8 mouse cellular contexts compared by ENCODE assay signal in the genomic region with DNA sequence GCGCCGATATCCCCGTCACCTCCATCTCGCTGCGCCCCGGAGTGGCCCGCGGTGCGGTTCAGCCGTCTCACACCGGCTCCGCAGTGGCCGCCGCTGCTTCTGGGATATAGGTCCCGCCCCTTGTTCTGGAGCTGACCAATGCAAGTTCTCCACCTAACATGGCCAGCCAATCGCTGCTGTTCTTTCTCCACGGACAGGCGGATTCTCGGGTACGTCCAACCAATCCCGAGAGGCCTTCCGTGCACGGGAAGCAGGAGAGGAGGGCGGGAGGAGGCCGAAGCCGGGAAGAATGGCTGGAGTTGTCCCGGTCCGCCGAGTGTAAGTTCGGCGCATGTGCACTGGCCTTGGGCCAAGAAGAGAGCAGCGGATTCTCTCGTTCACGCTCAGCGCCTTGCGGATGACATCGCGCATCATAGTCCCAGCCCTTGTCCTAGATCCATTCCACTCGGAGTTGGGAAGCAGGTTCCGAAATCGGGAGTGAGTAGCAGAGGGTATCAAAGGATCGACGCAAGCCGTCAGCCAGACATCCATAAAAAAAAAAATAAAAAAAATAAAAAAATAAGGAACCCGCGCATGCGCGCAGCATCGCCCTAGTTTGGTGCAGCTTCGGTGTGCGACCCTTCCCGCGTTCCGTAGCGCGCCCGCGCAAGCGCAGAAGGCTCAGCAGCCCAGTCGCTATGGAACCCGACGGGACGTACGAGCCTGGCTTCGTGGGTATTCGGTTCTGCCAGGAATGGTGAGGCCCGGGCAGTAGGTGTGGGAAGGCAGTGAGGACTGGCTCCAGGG. TPM values are rescaled to one million over a fixed set of nuclear protein-coding genes. Genes with fewer than 3 reads are reported as not detected.
DNase-seq lines count a peak whose midpoint lies in the region; ATAC-seq and TF ChIP-seq lines count a peak whose summit lies in the region.

A gene (plus strand): TSS at position 280 of the 786 bp plus-strand sequence.
A gene (minus strand): TSS at position 604 of the 786 bp plus-strand sequence.

- no peaks in the 10 kb centered on the region for H3K9me3 ChIP-seq in ES-E14 (ENCODE audit: control insufficient read depth, insufficient read depth, low read depth, low read length)
- no peaks in the 10 kb centered on the region for H3K9me3 ChIP-seq in forebrain, embryonic 15.5 days

- under 1% methylated on average over 67 of the region's 67 CpGs for WGBS in forebrain, embryonic 15.5 days
- under 1% methylated on average over 67 of the region's 67 CpGs for WGBS in lung, adult 2 months

- no peak for TF ChIP-seq CTCF in lung, adult 2 months (IDR thresholded peaks at IDR 0.05; ENCODE audit: insufficient read depth, low read length)

- peak within 1 kb of the TSS; percentile 92 for H3K9ac ChIP-seq in ES-E14 (ENCODE audit: insufficient read depth, low read depth, low read length, poor library complexity, severe bottlenecking)
- H3K9ac ChIP-seq in forebrain, embryonic 15.5 days (replicated peaks): peak within 1 kb of the TSS; percentile 62

- peaks cover 15% of the 10 kb centered on the region; the same call in 1 of the 2 replicates for H3K36me3 ChIP-seq in ES-E14 (ENCODE audit: control insufficient read depth, insufficient read depth, low read length, poor library complexity, severe bottlenecking)
- H3K36me3 ChIP-seq in forebrain, embryonic 15.5 days: peaks cover 8% of the 10 kb centered on the region; the same call in 1 of the 2 replicates

- H3K4me1 ChIP-seq in ES-E14 (ENCODE audit: control insufficient read depth in 2 of 2, insufficient read depth in 2 of 2, low read length in 2 of 2, poor library complexity in 1 of 2): peaks cover 0 to 8% of the 10 kb centered on the region in 2 experiments; a peak in 1 of 4 replicates
- peaks cover 23% of the 10 kb centered on the region for H3K4me1 ChIP-seq in forebrain, embryonic 15.5 days
- H3K4me1 ChIP-seq in lung, adult 2 months (ENCODE audit: control insufficient read depth, insufficient read depth, low read length): peaks cover 10% of the 10 kb centered on the region

- in situ Hi-C loops in ES-E14 (cut with MboI; ENCODE audit: low sequenced_read_pairs in 2 of 2, unreplicated experiment in 2 of 2): no loop called here

- peak within 1 kb of the TSS; percentile 71 for H3K4me2 ChIP-seq in forebrain, embryonic 15.5 days (replicated peaks)

- DNase-seq in ES-E14 (ENCODE audit: low read depth, low spot score): peak; percentile 97
- peak; percentile 100 for DNase-seq in cerebellum, adult 11-12 months
- peak; percentile 99 for DNase-seq in heart, postnatal 25 days (ENCODE audit: low spot score)
- peak; percentile 98 to 99 for DNase-seq in layer of hippocampus, adult 18-20 months (ENCODE audit: low spot score in 2 of 2)
- DNase-seq in lung, adult 2 months: peak; percentile 96
- DNase-seq in thymus, adult 18-20 months: peak; percentile 90 to 95

- TF ChIP-seq POLR2A in lung, adult 2 months (IDR thresholded peaks at IDR 0.05; ENCODE audit: borderline replicate concordance, extremely low read depth, low read depth, low read length): peak; percentile 86; the same call in 1 of the 2 replicates

- H3K27ac ChIP-seq in ES-E14 (ENCODE audit: insufficient read depth, low read depth, low read length, poor library complexity, severe bottlenecking): peak within 1 kb of the TSS; percentile 95
- peak within 1 kb of the TSS; percentile 96 for H3K27ac ChIP-seq in forebrain, embryonic 15.5 days (replicated peaks)

- no peaks in the 10 kb centered on the region for H3K27me3 ChIP-seq in forebrain, embryonic 15.5 days

- H3K4me3 ChIP-seq in ES-E14 (ENCODE audit: insufficient read depth in 1 of 2, low read depth in 1 of 2, low read length in 2 of 2, poor library complexity in 1 of 2, severe bottlenecking in 1 of 2): peak within 1 kb of the TSS; percentile 81 to 89
- peak within 1 kb of the TSS; percentile 76 for H3K4me3 ChIP-seq in forebrain, embryonic 15.5 days
- H3K4me3 ChIP-seq in lung, adult 2 months (replicated peaks; ENCODE audit: extremely low read depth, low read depth, low read length): peak within 1 kb of the TSS; percentile 98

- ATAC-seq in forebrain, embryonic 15.5 days (replicated peaks): peak; percentile 95
- peak; percentile 93 for ATAC-seq in neutrophil, adult 5-6 weeks (ENCODE audit: extremely low read depth, insufficient number of reproducible peaks, low FRiP score, poor library complexity, severe bottlenecking)

- intact Hi-C loops in heart, postnatal 25 days (cut with DNase I): no loop called here

TF ChIP-seq in ES-E14, 5 proteins besides CTCF, POLR2A, EP300 and RAD21:
- peak; percentile 76 for TF ChIP-seq HCFC1 (IDR thresholded peaks at IDR 0.05; ENCODE audit: borderline replicate concordance, insufficient read depth, low read length)
- TF ChIP-seq MAFK (IDR thresholded peaks at IDR 0.05; ENCODE audit: insufficient read depth, low read depth, low read length): 0 out of 2 replicates have a peak, but pooled peaks have one; percentile 16
- peak; percentile 88 for TF ChIP-seq CHD2 (IDR thresholded peaks at IDR 0.05; ENCODE audit: low read depth, low read length)
- TF ChIP-seq ZNF384 (IDR thresholded peaks at IDR 0.05; ENCODE audit: low read depth, low read length): peak; percentile 98
- no peak for TF ChIP-seq ZC3H11A (IDR thresholded peaks at IDR 0.05; ENCODE audit: borderline replicate concordance, low read depth, low read length)

RNA-seq across cellular contexts. Expression of the first gene that starts in this region (rescaled TPM):
- 209 and 309 TPM in 2 replicates for total RNA-seq in ES-E14 (2012; rRNA removed)
- 173 and 193 TPM in 2 replicates for polyA plus RNA-seq in forebrain, embryonic 15.5 days (2015; fragmentation: Nextera tagmentation; extraction: Ambion mirVana)
- 10 to 100 TPM; 54.6 to 56.6 TPM for total RNA-seq in heart, postnatal 25 days (2021)
- 10 to 100 TPM; 55.1 to 59.8 TPM for total RNA-seq in layer of hippocampus, adult 18-20 months (2021)
- 95.6 and 110 TPM in 2 replicates for polyA plus RNA-seq in lung, adult 2 months (2012; rRNA removed)
- 26.0 and 30.3 TPM in 2 replicates for total RNA-seq in neutrophil, adult 5-6 weeks (2017)

RNA-seq across cellular contexts. Expression of the second gene that starts in this region (rescaled TPM):
- 158 and 173 TPM in 2 replicates for total RNA-seq in ES-E14 (2012; rRNA removed)
- 352 and 364 TPM in 2 replicates for polyA plus RNA-seq in forebrain, embryonic 15.5 days (2015; fragmentation: Nextera tagmentation; extraction: Ambion mirVana)
- 10 to 100 TPM; 54.1 to 56.7 TPM for total RNA-seq in heart, postnatal 25 days (2021)
- 100 to 1,000 TPM; 128 to 131 TPM for total RNA-seq in layer of hippocampus, adult 18-20 months (2021)
- polyA plus RNA-seq in lung, adult 2 months (2012; rRNA removed): 38.4 and 41.6 TPM in 2 replicates
- 16.5 and 21.6 TPM in 2 replicates for total RNA-seq in neutrophil, adult 5-6 weeks (2017)

Comparison
In these comparisons a context has a peak if more than half of its experiments do, and no peak if none do; other contexts are left out.
1. Peak in every context shown above with its lines: DNase-seq, ATAC-seq, H3K4me3 ChIP-seq and H3K27ac ChIP-seq.